Mouse (Mus musculus): Measurements from ENCODE around the gene Phb.

- no peak for TF ChIP-seq EP300 (IDR thresholded peaks at IDR 0.05; ENCODE audit: low read depth)
- no peak for TF ChIP-seq CTCF (IDR thresholded peaks at IDR 0.05; ENCODE audit: low read depth)
Observed at GRCm38 (mm10) chr11:95682946-95683345, 16.2 kb downstream of the Phb start.
